Mouse (Mus musculus): ENCODE results near the gene Xntrpc. TPM values are rescaled to one million over a fixed set of nuclear protein-coding genes. Genes with fewer than 3 reads are reported as not detected.

The Xntrpc gene
- total RNA-seq, 2 experiments from 2014 or later, result 1.7 to 2.2 TPM

GRCm38 (mm10) chr7:102132395-102132794, 66.9 kb downstream of the Xntrpc start:
- intact Hi-C loops (cut with DNase I), result no loop called here
- no peak for DNase-seq

- intact Hi-C loops (cut with DNase I), result no loop called here
Observed at GRCm38 (mm10) chr7:102137464-102137863, 72.0 kb downstream of the Xntrpc start.

GRCm38 (mm10) chr7:102137898-102138297, 72.4 kb downstream of the Xntrpc start:
- intact Hi-C loops (cut with DNase I), result loop anchor here (2.0 kb wide), 1 partner anchor 55 kb away; no protein-coding TSS in a partner anchor

More at GRCm38 (mm10) chr7:102137464-102137863, 72.0 kb downstream of the Xntrpc start:
- DNase-seq, result peak; percentile 37

More at GRCm38 (mm10) chr7:102137898-102138297, 72.4 kb downstream of the Xntrpc start:
- no peak for DNase-seq

Other genes starting within 250 kb of the Xntrpc start
- gene Phox2a, start 247.4 kb upstream of the Xntrpc start, total RNA-seq (2021), result not detected
- 10 to 100 TPM; 17.8 to 18.8 TPM for gene Inppl1, start 227.5 kb upstream of the Xntrpc start, total RNA-seq (2021)
- under 1 TPM in 1 of 2 experiments, not detected in 1; 0.40 TPM for gene Folr2, start 208.5 kb upstream of the Xntrpc start, total RNA-seq (2021)
- 10 to 100 TPM; 37.0 to 40.0 TPM for gene Anapc15, start 202.0 kb upstream of the Xntrpc start, total RNA-seq (2021)
- 1 to 10 TPM in 1 of 2 experiments, under 1 TPM in 1; 0.40 to 1.4 TPM for gene Folr1, start 194.9 kb upstream of the Xntrpc start, total RNA-seq (2021)
- 10 to 100 TPM; 86.2 to 91.6 TPM for gene Lamtor1, start 159.8 kb upstream of the Xntrpc start, total RNA-seq (2021)
- gene Tomt, start 159.4 kb upstream of the Xntrpc start, total RNA-seq (2021), result not detected
- 1 to 10 TPM; 2.8 to 2.9 TPM for gene Lrrc51, start 131.8 kb upstream of the Xntrpc start, total RNA-seq (2021)
- 10 to 100 TPM; 83.3 to 89.6 TPM for gene Numa1, start 131.6 kb upstream of the Xntrpc start, total RNA-seq (2021)
- 10 to 100 TPM; 14.0 to 18.9 TPM for gene Il18bp, start 47.0 kb upstream of the Xntrpc start, total RNA-seq (2021)
- gene Rnf121, start 244 bp upstream of the Xntrpc start, total RNA-seq (2021), result 10 to 100 TPM; 47.0 to 51.9 TPM
- 10 to 100 TPM; 28.7 to 30.8 TPM for gene Xndc1, start 202 bp upstream of the Xntrpc start, total RNA-seq (2021)
- under 1 TPM in 1 of 2 experiments, not detected in 1; 0.60 TPM for gene Trpc2, start 17.4 kb downstream of the Xntrpc start, total RNA-seq (2021)
- not detected for gene Art1, start 36.0 kb downstream of the Xntrpc start, total RNA-seq (2021)
- not detected for gene Art5, start 43.8 kb downstream of the Xntrpc start, total RNA-seq (2021)
- gene Chrna10, start 51.1 kb downstream of the Xntrpc start, total RNA-seq (2021), result not detected
- 10 to 100 TPM; 39.4 to 41.2 TPM for gene Nup98, start 144.5 kb downstream of the Xntrpc start, total RNA-seq (2021)
- gene Pgap2, start 144.5 kb downstream of the Xntrpc start, total RNA-seq (2021), result 10 to 100 TPM; 36.7 to 39.0 TPM
- gene Rhog, start 190.3 kb downstream of the Xntrpc start, total RNA-seq (2021), result 10 to 100 TPM; 11.3 to 12.3 TPM
- gene Stim1, start 202.1 kb downstream of the Xntrpc start, total RNA-seq (2021), result 10 to 100 TPM; 43.5 to 45.7 TPM